Mouse (Mus musculus) T-helper 1 cell (primary cell): ENCODE data around the gene Eef1akmt2.

Source experiments
- in situ Hi-C: fragments of 300-600 bp; cut with MboI, MseI; formaldehyde crosslinking; loops from one replicate; pipeline ENCODE4 v1.15.1; 2025; ENCODE audit warnings: high pct_unique_total_duplicates

Eef1akmt2 gene

DNA sequence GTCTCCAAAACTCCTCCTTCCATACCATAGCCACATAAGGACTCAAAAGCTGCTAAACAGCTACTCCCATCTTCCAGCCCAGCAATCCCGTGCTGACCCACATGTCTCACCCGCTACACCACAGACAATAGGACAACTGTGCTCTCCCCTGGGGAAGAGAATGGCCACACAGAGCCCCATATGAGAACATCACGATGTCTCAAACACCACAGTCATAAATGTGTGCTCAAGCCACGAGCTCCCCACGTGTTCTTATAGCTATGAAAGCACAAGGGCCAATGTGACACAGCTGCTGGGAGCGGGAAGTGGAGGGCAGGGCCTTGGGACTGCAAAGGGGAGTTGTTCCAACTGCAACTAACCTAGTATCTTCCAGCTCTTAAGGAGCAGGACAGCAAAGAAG is 59.0 kb downstream of the Eef1akmt2 start:
- in situ Hi-C loops, result loop anchor here (10.0 kb wide), 1 partner anchor 479 kb away; the partner anchor contains the start of gene Chst15

DNA sequence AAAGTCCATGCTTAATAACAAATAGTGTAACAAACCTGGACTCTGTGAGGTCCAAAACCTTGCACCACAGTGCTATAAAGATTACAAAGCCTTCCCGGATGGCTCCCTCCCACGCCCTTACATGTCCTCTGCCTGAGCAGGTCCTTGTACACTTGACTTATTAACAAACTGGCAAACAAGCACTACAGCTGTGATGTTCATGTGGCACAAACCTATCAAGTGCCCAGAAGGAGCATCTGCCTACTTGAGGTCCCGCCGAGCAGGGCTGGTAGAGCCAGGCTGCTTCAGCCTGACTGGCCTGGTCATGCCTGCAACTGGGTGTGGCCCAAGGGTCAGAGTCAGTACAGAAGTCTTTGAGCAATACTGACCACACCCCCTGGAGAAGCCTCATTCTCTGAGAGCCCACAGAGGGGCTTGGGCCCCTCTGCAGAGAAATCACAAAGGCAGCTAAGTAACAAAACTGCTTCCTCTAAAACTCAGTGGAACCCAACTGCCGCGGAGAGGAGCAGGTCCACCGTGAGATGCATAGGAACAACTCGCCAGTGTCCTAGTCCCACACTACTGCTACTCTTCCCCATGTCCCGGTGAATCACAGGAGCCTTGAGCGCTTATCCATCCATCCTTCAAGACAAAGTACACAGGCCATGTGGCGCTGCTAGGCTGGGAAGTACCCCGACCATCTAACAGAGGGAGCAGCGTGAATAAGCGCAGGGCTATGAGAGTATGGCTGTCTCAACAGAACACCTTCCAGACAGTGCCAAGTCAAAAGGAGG is 61.8 kb downstream of the Eef1akmt2 start:
- in situ Hi-C loops, result loop anchor here (10.0 kb wide), 1 partner anchor 476 kb away; the partner anchor contains the start of gene Chst15

DNA sequence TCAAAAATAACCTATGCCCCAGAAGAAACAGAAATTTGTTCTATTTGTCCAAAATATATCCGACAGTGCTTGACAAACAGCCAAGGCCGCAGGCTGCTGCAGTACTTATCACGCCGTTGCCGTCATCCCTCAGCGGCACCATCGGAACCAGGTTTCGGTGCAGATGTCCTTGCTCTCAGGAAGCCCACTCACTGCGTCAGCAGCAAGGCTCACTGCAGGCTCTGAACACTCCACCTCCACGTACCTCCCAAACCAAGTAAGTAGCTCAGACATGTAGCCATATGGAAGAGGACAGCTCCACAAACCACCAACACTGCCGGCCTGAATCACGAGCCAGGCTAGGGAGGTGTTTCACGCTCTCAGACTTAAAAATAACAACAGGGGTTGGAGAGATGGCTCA is 63.6 kb downstream of the Eef1akmt2 start:
- in situ Hi-C loops, result no loop called here

DNA sequence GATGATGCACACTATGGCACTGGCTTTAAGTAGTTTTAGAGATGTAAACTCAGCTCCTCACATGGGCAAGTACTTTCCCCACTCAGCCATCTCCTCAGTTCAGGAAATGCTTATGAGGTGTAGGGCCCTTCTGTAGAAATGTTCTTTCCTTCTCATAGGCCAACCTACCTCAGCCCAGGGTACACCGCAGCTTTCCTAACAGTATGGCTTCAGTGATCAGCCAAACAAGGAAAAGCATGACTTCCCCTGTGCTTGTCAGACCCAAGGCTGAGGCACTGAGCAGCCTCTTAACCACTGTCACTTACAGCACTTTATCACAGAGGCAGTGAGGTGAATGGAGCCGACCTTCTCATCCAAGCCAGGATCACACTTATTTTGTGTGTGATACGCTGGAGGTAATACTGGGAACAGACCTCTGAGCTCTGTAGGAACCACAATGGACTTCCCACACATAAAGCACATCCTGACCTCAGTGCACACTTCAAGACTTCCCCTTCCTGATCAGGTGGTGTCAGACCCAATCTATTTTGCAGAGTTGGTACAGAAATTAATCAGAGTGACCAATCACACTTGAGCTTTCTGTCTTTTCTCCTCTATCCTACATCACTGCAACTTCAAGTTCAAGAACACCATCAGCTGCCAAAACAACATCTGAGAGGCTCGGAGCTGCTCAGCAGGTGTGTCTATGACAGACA is 64.8 kb downstream of the Eef1akmt2 start:
- in situ Hi-C loops, result no loop called here

DNA sequence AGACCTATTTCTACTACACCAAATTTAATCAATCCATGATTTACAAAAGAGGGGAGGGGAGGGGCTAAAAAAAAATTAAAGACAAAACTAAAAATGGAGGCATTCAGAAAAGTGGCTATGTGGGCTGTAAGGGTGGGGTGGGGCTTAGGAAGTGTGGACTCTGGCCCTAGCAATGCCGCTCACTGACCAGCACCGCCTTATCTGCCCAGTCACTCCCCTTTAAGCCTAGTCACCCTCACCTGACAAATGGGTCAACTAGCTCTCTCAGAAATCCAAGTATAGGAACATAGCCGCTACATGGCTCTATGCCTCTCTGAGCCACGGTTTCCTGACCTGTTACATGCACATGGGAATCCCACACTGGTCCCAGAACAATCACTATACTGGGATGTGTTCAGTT is 65.5 kb downstream of the Eef1akmt2 start:
- in situ Hi-C loops, result no loop called here

DNA sequence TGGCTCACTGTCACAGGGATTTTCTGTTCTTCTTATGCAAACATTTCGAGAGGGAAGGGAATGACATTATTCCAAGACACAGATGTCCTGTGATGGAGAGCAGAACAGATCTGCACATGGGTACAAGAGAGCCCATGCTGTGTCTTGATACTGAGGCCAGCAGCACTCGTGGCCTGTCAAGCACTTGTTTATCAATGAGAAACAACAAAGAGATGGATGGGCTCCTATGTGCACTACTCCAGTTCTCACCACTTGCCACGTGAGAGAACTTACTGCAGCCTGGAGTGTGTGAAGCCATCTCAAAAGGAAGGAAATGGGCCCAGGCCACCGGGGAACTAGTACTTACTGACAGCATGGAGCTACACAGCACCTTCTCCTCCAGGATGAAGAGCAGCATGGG is 66.0 kb downstream of the Eef1akmt2 start:
- in situ Hi-C loops, result no loop called here

DNA sequence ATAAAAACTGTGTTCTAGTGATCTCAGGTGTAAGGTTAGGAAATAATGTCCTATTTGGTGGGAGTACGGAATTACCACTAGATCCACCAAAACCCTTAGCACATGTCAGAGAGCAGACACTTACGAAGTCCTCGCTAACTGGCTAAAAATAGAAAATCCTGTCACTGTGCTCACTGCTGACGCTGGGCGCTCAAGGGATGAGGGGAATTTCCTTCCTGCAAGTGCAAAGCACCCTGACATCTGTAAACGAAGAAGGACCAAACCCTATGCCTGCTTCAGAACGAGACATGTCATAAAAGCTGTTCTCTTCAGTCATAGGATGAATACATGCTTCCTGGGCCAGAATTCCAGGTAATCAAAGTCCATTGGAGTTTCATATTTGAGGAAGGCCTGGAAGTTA is 66.5 kb downstream of the Eef1akmt2 start:
- in situ Hi-C loops, result no loop called here

DNA sequence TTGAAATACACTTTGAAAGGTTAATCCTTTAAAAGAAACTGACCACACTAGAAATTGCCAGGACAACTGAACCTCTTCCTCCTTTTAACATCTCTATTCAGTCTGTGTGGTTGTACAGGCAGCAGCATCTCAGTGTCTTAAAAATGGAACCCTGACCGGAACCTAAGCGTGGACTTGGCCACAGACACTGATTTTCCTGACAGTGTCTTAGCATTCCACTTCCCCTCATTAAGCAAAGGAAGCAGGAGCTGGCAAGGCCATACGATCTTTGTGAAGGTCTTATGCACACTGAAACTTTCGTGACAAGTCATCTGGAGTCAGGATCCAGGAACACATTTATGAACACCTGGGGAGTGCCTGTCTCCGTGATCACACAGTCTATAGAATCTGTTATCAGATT is 68.4 kb downstream of the Eef1akmt2 start:
- in situ Hi-C loops, result no loop called here

DNA sequence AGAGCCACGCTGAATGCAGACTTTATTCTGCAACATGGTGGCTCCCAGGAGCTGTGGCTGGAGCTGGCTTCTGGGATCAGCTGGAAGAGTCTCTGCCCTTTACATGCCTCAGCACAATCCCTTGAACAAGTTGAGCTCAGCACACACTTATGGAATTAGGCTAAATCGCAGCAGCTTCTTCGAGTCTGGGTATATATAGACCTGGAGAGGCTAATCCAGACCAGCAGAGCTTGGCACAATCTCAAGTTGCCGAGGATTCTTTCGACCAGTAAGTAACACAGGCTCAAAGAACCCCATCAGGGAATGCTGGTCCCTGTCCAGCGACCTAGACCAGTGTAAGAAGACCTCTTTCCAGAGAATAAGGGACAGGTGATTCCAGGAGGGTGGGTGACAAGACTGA is 70.6 kb downstream of the Eef1akmt2 start:
- in situ Hi-C loops, result no loop called here

DNA sequence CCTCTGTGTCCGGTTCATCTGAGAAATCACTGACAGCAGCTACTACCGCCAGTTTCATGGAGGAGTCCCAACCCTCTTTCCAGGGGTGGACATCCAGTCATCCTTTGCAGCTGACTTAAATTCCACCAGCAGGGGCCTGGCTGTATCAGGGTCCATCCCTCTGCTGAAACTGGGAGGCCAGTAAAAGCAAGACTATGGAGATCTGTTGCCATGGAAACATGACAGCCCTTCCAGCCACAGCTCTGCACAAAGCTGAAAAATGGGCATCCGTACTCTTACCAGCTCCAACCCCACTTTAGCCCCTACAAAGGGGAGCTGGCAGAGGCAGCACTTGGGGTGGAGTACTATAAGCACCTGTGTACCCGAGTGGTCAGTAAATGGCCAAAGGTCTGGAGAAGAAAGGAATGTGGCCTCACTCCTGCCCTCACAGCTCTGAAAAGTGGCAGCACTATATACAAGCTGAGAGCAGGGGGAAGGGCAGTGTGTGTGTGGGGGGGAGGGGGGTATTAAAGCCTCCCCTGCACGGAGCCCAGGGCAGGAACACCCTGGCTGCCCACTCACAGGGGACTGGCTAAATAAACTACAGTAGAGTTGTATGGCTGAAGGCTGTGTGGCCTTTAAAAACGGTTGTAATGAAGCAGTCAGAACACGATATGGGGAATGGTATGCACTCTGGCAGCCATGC is 71.2 kb downstream of the Eef1akmt2 start:
- in situ Hi-C loops, result no loop called here

DNA sequence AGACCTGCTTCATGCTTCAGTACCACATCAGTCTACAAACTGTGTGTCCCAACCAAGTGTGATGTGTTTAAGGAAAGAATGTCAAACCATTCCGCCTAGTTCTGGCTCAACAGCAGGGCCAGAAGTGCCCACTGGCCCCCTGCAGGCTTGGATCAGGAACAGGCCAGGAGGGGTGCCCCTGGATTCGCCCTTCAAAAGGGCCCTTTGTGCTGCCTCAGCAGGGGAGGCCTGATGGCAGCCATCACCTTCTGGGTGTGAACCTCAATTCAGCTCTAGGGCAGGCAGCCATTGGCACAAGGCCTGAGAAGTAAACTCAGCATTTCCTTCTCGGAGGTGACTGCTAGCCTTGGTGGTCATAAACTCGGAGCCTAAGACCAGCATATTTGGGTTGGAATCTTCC is 71.9 kb downstream of the Eef1akmt2 start:
- in situ Hi-C loops, result no loop called here

DNA sequence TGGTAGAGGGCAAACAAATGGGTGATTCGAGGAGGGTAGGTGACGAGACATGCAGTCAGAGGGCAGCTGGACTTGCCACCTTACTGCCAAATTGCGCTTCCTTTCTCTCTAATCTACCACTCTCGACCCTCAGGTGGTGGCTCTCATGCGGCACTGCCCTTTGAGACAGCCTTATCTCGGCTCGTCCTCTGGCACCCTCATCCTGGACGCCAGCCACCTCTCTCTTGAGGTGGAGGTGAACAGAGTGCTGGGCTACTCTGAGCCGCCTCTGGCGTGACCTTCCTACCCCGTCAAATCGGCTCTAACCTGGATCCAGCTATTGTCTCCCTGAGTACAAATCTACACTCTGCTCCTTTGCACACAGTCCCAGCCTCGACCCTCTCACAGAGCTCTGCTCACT is 73.8 kb downstream of the Eef1akmt2 start:
- in situ Hi-C loops, result no loop called here

DNA sequence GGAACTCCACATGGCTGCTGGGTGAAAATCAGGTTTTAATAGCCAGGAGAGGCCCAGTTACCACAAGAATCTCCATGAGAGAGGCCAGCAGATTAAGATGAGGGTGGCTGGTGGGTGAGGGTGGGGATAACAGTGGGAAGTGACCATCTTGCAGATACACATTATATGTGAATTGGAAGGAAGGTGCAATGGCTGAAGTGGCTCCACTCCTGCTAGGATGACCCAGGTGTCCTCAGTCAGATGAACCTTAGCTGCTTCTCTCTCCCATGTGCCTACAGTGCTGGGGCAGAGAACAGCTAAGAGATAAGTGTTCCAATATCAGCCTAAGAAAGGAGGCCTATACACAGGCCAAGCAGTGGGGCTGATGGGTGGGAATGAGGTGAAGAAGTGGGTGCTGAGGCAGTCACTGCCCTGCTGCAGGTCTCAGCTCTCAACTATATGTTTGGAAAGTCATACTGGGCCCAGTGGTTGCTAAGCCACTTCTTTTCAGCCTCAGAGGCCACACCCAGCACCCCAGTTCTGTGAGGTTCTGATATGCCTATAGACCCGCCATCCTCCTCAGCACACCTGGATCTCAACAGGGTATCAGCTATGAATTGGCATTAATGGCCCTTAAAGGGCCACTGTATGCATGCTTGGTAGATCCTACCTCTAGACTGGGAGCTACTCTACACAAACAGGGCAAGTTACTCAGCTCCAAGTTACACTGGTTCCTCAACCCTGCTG is 74.6 kb downstream of the Eef1akmt2 start:
- in situ Hi-C loops, result no loop called here
